Mouse (Mus musculus) testis, adult 2 months (tissue): ENCODE results near the gene Cep63.

ENCODE experiments used
- CTCF ChIP-seq: fragments of 200-500 bp; IDR thresholded peaks from 2 replicates; pipeline ENCODE4 v1.5.1; 2012; ENCODE audit warnings: low read depth, mild to moderate bottlenecking, inconsistent platforms, low read length, moderate library complexity; ENCODE audit not compliant: control insufficient read depth, insufficient read depth, insufficient replicate concordance
- POLR2A ChIP-seq: fragments of 200-500 bp; IDR thresholded peaks from 2 replicates; pipeline ENCODE4 v1.6.1; 2012; ENCODE audit warnings: low read depth, mild to moderate bottlenecking, inconsistent platforms, low read length, moderate library complexity; ENCODE audit not compliant: control insufficient read depth

DNA sequence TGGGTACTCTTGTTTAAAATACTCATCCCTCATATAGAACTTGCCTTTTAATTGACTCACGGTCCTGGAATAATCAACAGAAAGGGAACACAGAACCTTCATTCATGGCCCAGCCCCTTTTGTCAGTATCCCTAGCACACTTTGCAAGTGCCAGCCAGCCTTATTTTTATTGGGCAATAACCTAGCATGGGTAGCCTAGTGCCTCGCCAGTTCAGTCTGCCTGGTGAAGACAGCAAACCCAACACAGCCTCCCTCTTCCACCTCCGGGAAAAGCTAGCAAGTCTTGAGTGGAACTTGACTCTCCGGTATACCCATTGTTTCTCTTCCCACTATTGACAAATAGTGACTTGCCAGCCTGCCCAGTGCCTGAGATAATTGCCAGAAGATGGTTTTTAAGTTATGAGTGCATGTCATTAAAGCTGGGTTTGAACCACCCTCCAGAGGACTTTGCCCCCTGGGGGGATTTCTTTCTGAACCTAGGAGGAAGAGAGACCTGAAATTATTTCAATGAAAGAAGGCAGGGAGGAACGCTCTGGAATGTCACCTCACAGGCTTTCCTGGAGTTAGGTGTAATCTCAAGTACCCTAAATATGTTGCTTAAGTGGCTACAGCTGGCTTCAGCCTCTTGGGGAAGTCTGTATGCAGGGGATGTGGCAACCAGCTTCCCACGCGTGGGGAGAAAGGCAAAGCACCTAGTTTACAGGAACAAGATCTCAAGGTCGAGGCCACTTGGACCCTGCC, 30.2 kb upstream of the Cep63 start:
- TF ChIP-seq CTCF (no peak), POLR2A (no peak)
